Mouse (Mus musculus): ENCODE data around the gene Macrod2. TPM values are rescaled to one million over a fixed set of nuclear protein-coding genes. Genes with fewer than 3 reads are reported as not detected.

Macrod2 gene
- total and polyA plus RNA-seq, 2 experiments from 2014 or later = 49.7 to 80.7 TPM

- no peak for TF ChIP-seq CTCF (IDR thresholded peaks at IDR 0.05; ENCODE audit: low read depth)
- Histone ChIP-seq H3K4me3 (ENCODE audit: low read depth, low read length) (no peak overlapping the region), H3K9ac (no peak overlapping the region), H3K4me2 (ENCODE audit: low read depth) (no peak overlapping the region), H3K27me3 (ENCODE audit: insufficient read depth, low read length) (no peaks in the 10 kb centered on the region), H3K27ac (ENCODE audit: low read depth, low read length) (no peak overlapping the region), H3K36me3 (ENCODE audit: insufficient read depth) (no peaks in the 10 kb centered on the region), H3K9me3 (ENCODE audit: low read length) (no peaks in the 10 kb centered on the region), H3K4me1 (ENCODE audit: insufficient read depth) (no peaks in the 10 kb centered on the region)
- DNase-seq = no peak
- WGBS = 57% methylated on average over 5 of the region's 5 CpGs
- no peak for ATAC-seq
These were observed 884.1 kb downstream of the Macrod2 start for GRCm38 (mm10) chr2:141279130-141279698.

GRCm38 (mm10) chr2:141280817-141281216 lies 885.7 kb downstream of the Macrod2 start:
- Histone ChIP-seq H3K36me3 (ENCODE audit: insufficient read depth) (no peaks in the 10 kb centered on the region), H3K4me2 (ENCODE audit: low read depth) (no peak overlapping the region), H3K9me3 (ENCODE audit: low read length) (no peaks in the 10 kb centered on the region), H3K27me3 (ENCODE audit: insufficient read depth, low read length) (no peaks in the 10 kb centered on the region), H3K4me3 (ENCODE audit: low read depth, low read length) (no peak overlapping the region), H3K27ac (ENCODE audit: low read depth, low read length) (no peak overlapping the region), H3K4me1 (ENCODE audit: insufficient read depth) (no peaks in the 10 kb centered on the region), H3K9ac (no peak overlapping the region)
- ATAC-seq (no peak), DNase-seq (no peak)
- WGBS = 80% methylated on average over 1 of the region's 1 CpGs
- no peak for TF ChIP-seq CTCF (IDR thresholded peaks at IDR 0.05; ENCODE audit: low read depth)

GRCm38 (mm10) chr2:141286110-141286747 lies 891.1 kb downstream of the Macrod2 start:
- no peak overlapping the region for H3K27ac ChIP-seq (ENCODE audit: low read depth, low read length)
- 64% methylated on average over 7 of the region's 7 CpGs for WGBS
- no peaks in the 10 kb centered on the region for H3K9me3 ChIP-seq (ENCODE audit: low read length)
- ATAC-seq (no peak), DNase-seq (no peak)
- H3K4me3 ChIP-seq (ENCODE audit: low read depth, low read length) = no peak overlapping the region
- no peaks in the 10 kb centered on the region for H3K27me3 ChIP-seq (ENCODE audit: insufficient read depth, low read length)
- no peak overlapping the region for H3K4me2 ChIP-seq (ENCODE audit: low read depth)
- TF ChIP-seq CTCF (IDR thresholded peaks at IDR 0.05; ENCODE audit: low read depth) = no peak
- H3K36me3 ChIP-seq (ENCODE audit: insufficient read depth) = no peaks in the 10 kb centered on the region
- no peak overlapping the region for H3K9ac ChIP-seq
- H3K4me1 ChIP-seq (ENCODE audit: insufficient read depth) = no peaks in the 10 kb centered on the region

GRCm38 (mm10) chr2:141288494-141288893 lies 893.4 kb downstream of the Macrod2 start:
- Histone ChIP-seq H3K4me1 (ENCODE audit: insufficient read depth) (no peaks in the 10 kb centered on the region), H3K9me3 (ENCODE audit: low read length) (no peaks in the 10 kb centered on the region), H3K4me3 (ENCODE audit: low read depth, low read length) (no peak overlapping the region), H3K27ac (ENCODE audit: low read depth, low read length) (no peak overlapping the region), H3K27me3 (ENCODE audit: insufficient read depth, low read length) (no peaks in the 10 kb centered on the region), H3K36me3 (ENCODE audit: insufficient read depth) (no peaks in the 10 kb centered on the region), H3K4me2 (ENCODE audit: low read depth) (no peak overlapping the region), H3K9ac (no peak overlapping the region)
- DNase-seq (no peak), ATAC-seq (no peak)
- 75% methylated on average over 7 of the region's 7 CpGs for WGBS
- TF ChIP-seq CTCF (IDR thresholded peaks at IDR 0.05; ENCODE audit: low read depth) = no peak

- DNase-seq = no peak
- H3K4me1 ChIP-seq (ENCODE audit: insufficient read depth) = no peaks in the 10 kb centered on the region
- H3K27me3 ChIP-seq (ENCODE audit: insufficient read depth, low read length) = no peaks in the 10 kb centered on the region
- H3K36me3 ChIP-seq (ENCODE audit: insufficient read depth) = no peaks in the 10 kb centered on the region
- H3K4me3 ChIP-seq (ENCODE audit: low read depth, low read length) = no peak overlapping the region
- no peaks in the 10 kb centered on the region for H3K9me3 ChIP-seq (ENCODE audit: low read length)
- H3K9ac ChIP-seq = no peak overlapping the region
- TF ChIP-seq CTCF (IDR thresholded peaks at IDR 0.05; ENCODE audit: low read depth) = no peak
- H3K27ac ChIP-seq (ENCODE audit: low read depth, low read length) = no peak overlapping the region
- no peak for ATAC-seq
- H3K4me2 ChIP-seq (ENCODE audit: low read depth) = no peak overlapping the region
- 66% methylated on average over 2 of the region's 2 CpGs for WGBS
These were observed 894.1 kb downstream of the Macrod2 start for GRCm38 (mm10) chr2:141289059-141289713.

GRCm38 (mm10) chr2:141292847-141293246 lies 897.7 kb downstream of the Macrod2 start:
- no peak for TF ChIP-seq CTCF (IDR thresholded peaks at IDR 0.05; ENCODE audit: low read depth)
- Histone ChIP-seq H3K4me2 (ENCODE audit: low read depth) (no peak overlapping the region), H3K27me3 (ENCODE audit: insufficient read depth, low read length) (no peaks in the 10 kb centered on the region), H3K36me3 (ENCODE audit: insufficient read depth) (no peaks in the 10 kb centered on the region), H3K9me3 (ENCODE audit: low read length) (no peaks in the 10 kb centered on the region), H3K27ac (ENCODE audit: low read depth, low read length) (no peak overlapping the region), H3K9ac (no peak overlapping the region), H3K4me1 (ENCODE audit: insufficient read depth) (no peaks in the 10 kb centered on the region), H3K4me3 (ENCODE audit: low read depth, low read length) (no peak overlapping the region)
- WGBS = 25% methylated on average over 3 of the region's 3 CpGs
- ATAC-seq = no peak
- DNase-seq = no peak

GRCm38 (mm10) chr2:141299168-141299567 lies 904.1 kb downstream of the Macrod2 start:
- ATAC-seq = no peak
- no peak overlapping the region for H3K4me2 ChIP-seq (ENCODE audit: low read depth)
- no peaks in the 10 kb centered on the region for H3K27me3 ChIP-seq (ENCODE audit: insufficient read depth, low read length)

More at GRCm38 (mm10) chr2:141299168-141299567, 904.1 kb downstream of the Macrod2 start:
- no peak for DNase-seq
- TF ChIP-seq CTCF (IDR thresholded peaks at IDR 0.05; ENCODE audit: low read depth) = no peak
- Histone ChIP-seq H3K27ac (ENCODE audit: low read depth, low read length) (no peak overlapping the region), H3K9me3 (ENCODE audit: low read length) (no peaks in the 10 kb centered on the region), H3K4me1 (ENCODE audit: insufficient read depth) (no peaks in the 10 kb centered on the region), H3K4me3 (ENCODE audit: low read depth, low read length) (no peak overlapping the region), H3K9ac (no peak overlapping the region), H3K36me3 (ENCODE audit: insufficient read depth) (no peaks in the 10 kb centered on the region)
- WGBS = 72% methylated on average over 6 of the region's 6 CpGs

Data from forebrain, postnatal 0 days (tissue).